Mouse (Mus musculus): ENCODE measurements around the gene 2010109A12Rik.

The 2010109A12Rik gene

DNA sequence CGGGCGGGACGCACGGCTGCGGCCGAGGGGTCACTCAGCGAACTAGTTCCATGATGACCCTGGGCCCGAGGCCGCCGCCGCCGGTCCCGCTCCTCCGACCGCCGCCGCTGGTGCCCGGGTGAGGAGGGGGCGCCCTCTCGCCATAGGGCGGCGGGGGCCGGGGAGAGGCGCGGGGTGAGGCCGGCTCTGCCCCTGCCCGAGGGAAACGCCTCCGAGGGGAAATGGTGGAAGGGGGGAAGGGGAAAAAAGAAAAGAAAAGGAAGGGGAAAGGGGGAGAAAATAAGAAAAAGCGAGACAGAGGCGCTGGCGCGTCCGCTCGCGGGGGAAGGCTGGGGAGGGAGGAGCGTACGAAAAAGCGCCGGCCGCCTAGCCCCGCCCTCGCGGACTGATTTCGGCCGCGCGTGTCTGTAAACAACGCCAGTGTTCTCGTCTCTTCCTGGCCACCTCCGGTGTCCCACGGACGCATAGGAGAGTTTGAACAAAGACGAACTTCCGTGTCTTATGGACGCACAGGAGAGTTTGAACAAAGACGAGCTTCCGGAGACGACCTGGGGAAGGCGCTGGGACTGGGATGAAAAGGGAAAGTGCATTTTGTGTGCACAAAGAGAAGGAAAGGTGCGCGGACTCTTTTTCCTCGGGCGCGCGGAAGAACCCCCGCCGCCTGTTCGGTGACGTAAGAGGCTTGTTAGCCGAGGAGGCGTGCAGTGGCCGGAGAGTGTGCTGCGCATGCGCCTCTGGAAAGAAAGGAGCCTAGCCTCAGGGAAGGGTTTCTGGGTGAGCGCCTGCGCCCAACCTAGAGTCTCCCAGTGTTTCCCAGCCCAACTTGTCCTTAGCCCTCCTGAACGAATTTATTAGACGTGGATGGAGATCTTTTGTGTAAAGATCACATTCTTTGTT is at the start of gene 2010109A12Rik, which contains the start of gene Ccni:
2010109A12Rik (plus strand) TSS at position 410 of the 897 bp plus-strand sequence.
Ccni (minus strand) TSS at position 387 of the 897 bp plus-strand sequence.
- peak; percentile 93 for DNase-seq (ENCODE audit: low read depth, low spot score)

DNA sequence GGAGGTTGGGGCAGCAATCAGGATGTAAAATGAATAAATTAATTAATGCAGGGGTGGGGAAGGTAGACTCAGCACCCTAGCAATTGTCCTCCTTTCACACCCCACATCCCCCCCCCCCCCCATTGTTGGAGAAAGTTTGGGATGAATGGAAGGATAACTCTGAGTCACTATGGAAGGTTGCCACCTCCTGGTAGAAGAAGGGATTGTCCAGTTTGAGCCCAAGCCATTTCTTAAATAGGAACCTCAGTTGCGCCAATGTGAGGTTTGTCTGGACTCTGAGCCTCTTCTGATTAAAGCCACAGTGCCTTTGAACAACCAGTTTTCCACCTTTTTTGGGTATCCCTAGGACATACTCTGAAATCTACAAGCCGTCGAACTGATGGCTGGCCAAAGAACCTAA is 42.8 kb upstream of the 2010109A12Rik start:
- DNase-seq (ENCODE audit: low read depth, low spot score) = peak; percentile 35

DNA sequence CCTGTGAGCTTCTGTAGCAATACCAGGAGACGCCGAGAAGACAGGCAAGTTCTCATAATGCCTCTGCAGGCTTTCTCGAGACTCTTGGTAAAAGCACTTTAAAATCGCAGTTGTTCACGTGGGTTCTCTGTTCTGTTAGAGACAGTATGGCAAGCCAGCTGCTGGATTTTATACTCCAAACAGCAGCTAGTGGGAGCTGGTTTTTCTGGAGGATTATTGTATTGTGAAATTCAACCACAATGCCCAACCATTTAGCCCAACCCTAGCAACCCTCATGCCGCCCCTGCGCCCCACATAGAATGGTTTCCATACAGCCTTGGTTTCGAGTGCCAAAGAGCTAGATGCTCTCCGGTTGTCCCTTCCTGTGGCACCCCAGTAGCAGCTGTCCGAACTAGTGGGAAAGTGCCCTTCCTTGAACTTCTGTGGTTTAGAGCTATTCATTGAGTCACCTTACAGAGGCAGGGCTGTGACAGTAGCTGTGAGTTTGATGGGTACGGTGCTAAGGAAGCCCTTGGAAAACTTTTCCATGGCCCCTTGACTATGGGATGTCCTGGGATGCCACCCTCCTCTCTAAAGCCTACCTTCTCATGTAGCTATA is 38.3 kb upstream of the 2010109A12Rik start:
- no peak for DNase-seq (ENCODE audit: low read depth, low spot score)

DNA sequence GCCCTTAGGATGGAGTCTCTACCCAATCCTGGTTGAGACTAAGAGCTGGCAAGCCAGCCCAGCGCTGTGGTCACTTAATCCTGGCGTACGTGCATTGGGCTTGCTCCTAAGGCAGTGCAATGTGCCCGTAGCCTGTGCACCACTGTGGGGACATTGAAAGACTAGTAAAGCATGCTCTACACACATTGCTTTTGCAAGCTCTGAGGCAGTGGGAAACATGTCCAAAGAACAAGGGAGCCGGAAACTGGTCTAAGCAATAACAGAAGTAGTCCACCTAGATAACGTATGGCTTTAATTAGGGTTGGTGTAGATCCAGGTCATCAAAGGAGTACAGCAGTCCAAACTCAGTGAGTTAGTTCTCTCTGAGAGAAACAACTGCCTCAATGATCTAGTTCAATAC is 37.7 kb upstream of the 2010109A12Rik start:
- no peak for DNase-seq (ENCODE audit: low read depth, low spot score)

DNA sequence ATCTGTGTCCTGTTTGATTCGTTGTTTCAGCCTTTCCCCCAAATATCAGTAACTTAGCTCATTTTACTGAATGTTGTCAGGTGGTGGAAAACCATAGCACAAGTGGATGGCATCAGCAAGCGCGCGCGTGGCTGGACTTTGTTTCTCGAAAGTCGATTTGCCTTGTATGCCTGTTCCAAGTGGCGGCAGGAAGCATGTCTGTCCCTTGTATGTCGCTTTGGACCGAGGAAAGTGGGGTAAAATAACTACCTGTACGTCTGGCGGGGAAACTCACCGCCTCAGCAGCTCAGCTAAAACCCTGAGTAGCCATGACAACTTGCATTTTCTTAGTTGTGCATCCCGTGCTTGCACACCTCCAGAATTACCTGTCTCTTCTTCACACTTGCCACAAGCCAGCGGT is 34.9 kb upstream of the 2010109A12Rik start:
- no peak for DNase-seq (ENCODE audit: low read depth, low spot score)

DNA sequence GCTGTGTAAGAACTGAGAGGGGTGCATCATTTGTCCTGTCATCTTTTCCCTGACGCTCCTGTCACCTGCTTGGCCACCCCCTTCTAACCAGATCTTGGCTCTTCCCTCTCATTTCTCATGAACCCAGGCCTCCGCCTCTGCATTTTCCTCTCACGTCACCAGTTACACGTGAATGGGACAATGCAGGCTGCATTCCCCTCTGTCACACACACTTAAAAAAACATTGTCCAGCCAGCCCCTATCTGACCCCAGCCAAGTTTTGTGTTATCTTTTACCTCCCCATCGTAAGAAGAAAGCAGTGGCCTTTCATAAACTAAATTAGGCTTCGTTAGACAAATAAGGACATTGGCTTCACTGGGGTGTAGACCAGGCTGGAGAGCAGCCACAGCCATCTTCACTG is 33.8 kb upstream of the 2010109A12Rik start:
- DNase-seq (ENCODE audit: low read depth, low spot score) = no peak

DNA sequence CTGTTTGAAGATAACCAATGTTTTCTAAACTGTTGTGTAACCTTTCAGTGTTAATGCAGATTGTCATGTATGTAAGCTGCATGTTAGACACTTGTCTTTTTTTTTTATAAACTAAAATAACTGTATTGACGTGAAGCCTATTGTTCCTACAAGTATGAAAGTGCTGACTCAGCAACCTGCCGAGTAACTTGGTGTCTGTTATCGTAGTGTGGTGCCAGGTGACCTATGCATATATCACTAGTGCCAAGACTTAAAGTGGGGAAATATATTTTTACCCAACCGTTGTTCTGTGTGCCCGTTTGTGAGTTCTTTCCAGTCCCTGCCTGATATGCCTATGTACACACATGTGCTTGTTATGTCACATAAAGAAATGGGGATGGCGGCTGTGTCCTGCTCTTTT is 31.6 kb upstream of the 2010109A12Rik start:
- no peak for DNase-seq (ENCODE audit: low read depth, low spot score)

DNA sequence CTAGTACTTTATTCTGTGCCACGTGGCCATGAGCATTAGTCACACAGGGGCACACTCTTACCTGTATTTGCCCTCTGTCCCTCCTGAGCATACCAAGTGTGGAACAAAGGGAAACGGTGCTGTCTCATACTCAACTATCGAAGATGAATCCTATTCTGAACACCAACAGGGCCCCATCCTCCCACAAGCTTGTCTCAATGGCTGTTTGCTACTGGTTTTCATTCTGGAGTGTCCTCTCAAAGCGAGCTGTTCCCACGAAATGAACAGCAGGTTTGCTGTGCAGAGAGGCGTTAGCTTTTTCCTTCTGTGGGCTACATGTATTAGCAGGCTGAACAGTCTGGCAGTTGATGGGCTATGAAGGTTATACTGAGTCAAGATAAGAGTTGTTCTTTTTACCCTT is 27.7 kb upstream of the 2010109A12Rik start:
- DNase-seq (ENCODE audit: low read depth, low spot score) = no peak

DNA sequence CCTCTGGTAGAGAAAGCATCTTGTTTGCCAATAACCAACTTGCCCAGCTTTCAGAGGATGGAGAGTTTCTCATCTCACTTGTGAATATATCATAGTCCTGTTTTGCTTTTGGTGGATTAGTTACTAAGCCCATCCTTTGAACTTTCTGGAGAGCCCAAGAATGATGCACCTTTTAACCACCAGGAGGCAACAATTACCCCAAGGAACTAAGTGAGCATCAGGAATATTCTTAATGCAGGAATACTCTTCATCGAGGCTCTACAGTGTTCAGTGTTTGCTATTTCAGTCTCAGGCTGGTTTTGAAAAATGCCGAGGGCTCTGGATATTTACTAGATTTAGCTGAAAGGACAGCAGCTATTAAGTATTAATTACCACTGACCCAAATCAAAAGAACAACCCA is 26.1 kb upstream of the 2010109A12Rik start:
- peak; percentile 5 for DNase-seq (ENCODE audit: low read depth, low spot score)

DNA sequence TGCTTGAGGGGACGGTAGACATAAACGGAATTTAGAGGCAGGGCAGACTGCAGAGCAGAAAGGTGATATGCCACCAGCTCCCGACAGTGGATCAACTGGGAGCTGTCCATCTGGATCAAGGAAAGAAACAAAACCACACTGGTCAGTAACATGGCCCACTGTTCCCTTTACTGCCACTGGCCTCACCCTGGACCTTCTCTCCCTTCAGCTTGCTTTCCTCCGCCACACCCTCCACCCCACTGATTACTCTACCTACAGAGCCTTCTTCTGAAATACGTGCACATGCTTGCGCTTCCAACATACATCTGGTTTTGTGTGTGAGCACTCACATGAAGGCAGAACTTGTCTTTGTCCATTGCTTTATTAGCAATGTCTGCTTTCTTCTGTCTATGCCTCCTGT is 23.0 kb upstream of the 2010109A12Rik start:
- DNase-seq (ENCODE audit: low read depth, low spot score) = no peak

DNA sequence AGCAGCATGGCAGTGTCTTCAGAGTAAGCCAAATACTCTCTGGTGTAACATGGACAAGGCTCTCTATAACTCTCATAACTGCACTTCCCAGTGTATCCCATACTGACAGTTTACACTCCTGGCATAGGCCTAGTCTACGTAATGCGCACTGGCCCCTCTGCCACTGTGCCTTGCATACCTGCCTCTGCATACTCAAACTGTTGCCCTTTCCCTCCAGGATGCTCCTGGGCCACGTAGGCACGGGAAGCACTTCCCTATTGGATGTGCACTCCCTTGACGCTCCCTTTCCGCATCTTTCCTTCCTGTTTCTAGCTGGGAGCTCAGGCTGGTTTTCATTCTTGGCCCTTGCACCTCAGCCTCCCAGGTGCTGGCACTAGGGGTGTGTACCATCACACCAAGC is 21.8 kb upstream of the 2010109A12Rik start:
- no peak for DNase-seq (ENCODE audit: low read depth, low spot score)

DNA sequence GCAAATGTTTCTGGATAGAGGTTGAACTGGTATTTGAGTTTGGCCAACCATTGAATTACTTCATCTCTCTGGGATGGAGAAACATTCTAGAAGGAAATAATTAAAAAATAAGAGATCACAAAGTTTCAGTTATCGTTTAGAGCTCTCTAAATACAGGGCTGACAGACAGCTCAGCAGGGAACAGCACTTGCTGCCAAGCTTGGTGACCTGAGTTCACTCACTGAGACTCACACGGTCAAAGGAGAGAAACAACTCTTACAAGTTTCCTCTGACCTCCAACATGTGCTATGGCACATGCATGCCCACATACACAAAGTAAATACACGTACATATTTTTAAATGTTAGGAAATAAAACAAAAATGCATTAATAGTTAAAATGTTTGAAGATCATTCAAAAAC is 16.7 kb upstream of the 2010109A12Rik start:
- DNase-seq (ENCODE audit: low read depth, low spot score) = no peak

DNA sequence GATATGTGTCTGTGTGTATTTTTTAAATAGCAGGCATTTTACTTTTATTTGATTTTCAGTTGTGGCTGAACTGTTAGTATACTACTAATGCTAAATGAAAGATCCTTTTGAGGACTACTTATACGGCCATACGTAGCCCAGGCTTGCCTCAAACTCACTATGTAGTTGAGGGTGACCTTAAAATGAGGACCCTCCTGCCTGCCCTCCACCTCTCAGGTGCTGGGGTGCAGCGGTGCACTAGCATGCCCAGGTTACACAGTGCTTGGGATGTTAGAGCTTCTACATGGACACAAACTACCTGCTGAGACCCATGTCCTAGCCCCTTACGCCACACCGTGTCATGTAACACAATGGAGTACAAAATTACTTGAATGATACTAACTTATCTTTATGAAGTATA is 15.9 kb upstream of the 2010109A12Rik start:
- DNase-seq (ENCODE audit: low read depth, low spot score) = no peak

DNA sequence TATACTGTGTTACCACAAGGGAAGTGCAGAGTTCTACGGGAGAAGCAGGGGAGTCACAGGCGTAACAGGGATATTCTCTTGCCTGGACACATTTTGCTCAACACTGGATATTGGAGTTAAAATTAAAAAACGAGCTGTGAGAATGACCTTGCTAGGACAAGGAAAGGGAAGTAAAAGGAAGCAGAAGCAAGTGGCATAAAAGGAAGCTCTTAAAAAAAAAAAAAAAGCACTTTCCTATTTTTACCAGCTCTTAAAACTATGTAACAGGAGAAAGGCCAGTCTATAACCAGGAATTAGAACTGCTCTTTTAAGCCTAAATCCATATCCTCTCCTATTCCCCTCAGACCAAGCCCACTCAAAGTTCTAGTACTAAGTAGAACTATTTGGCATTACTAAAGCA is 8.1 kb upstream of the 2010109A12Rik start:
- no peak for DNase-seq (ENCODE audit: low read depth, low spot score)

DNA sequence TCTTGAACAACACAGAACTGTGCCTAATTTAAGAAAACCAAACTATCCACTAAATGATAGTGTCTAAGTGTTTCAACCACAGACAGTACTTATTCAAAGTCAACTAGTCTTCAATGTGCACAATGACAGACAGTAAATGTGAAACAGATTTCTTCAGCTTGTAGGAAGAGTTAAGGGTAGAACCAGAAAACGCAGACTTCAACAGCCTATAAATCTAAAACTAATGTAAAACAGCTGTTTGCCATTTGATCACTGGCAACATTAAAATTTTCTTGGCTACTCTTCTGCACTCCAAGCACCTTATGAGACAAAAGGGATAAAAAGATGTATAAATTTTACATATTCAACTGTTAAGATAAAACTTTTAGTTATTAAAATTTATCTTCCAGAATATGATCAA is 5.1 kb upstream of the 2010109A12Rik start:
- no peak for DNase-seq (ENCODE audit: low read depth, low spot score)

DNA sequence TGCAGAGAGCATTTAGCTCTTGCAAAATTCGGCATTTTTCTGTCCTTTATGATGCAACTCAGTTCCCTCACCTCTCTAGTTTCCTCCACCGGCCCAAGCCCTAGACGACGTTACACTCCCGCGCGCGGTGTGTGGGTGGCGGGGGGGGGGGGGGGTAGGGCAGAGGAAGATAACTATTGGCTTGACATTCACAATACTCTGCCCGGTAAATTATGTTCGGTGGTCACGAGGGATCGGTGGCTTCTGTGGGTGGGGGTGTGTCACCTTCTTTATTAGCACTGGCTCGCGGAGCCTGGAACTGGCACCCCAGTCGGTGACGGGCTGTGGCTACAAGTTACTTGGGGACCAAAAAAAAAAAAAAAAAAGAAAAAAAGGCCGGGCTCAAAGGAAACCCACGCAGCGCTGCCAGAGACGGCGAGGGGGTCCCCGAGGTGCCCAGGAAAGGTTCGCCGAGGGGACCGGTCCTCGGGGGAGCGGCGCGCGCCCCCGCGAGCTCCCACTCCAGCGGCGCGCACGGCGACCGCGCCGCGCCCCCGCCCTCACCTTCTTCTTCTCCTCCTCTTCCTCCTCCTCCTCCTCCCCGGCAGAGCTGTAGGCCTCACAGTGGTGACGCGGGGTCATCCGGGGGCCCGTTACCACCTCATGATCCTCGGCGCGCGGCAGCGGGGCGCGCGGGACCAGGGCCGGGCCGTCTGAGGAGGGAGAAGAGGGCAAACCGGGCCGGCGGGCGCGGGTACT is 778 bp upstream of the 2010109A12Rik start:
- DNase-seq (ENCODE audit: low read depth, low spot score) = peak; percentile 14

DNA sequence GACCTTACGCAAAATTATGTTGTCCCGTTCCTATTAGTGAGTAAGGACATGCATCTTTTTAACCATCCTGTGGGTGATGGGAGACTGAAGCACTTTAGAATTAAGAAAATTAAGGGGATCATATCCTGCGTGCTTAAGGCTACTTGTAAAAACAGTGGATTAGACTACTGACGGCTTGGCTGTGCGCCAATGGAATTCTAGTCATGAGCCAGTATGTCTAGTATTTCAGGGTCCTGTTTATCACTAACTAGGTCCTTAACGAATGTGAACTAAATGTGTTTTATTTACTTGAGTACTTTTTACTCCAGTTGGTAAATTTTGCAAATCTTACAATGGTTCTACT is 659 bp downstream of the 2010109A12Rik start:
- no peak for DNase-seq (ENCODE audit: low read depth, low spot score)

DNA sequence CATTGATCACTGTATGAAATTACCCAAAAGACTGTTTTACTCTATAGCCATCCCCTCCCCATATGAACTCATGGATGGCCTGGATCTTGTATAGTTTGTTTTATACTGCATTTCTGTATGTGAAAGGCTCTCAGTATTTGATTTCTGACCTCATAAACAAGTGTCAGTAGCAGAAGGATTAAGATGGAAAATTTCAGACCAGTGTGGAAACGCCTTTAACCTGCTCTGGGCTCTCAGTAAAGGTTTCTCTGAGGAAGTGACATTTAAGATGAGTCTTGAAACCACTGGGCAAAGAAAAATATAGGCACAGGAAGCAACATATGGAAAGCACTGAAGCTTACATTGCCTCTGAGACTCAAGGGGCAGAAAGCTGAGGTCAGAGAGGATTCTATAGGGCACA is 1.2 kb downstream of the 2010109A12Rik start:
- DNase-seq (ENCODE audit: low read depth, low spot score) = no peak

DNA sequence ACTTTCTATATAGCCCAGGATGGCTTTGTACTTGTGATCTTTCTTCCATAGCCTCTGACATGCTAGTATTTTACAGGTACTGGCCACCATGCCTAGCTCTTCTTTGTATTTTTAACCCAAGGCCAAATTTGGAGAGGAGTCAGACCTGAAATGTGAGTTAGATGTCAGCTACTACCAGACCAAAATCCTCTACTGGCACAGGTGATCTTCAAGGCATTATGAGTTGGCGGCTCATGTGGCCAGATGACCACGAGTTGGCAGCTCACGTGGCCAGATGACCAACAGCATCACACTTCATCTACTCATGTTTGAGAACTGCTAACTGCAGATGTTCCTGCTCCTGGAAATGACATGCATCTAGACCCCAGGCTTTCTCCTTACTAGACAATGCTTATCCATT is 12.1 kb downstream of the 2010109A12Rik start:
- DNase-seq (ENCODE audit: low read depth, low spot score) = no peak

DNA sequence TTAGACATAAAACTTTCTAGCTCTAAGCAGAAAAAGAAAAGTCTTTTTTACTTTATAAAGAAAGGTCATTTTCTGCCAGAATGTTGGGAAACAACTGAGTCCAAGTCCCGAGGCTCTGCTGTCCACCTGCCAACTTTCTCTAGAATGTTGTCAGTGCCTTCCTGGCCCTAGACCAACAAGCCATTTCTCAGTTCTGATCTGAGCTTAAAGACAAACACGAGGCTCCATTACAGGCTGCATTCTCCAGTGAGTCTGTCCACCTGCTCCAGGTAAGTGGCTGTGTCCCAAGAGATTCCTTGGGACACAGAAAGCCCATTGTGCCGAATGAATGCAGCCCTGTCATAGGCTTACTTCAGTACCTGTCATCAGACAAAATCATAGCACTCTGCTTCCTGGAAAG is 15.3 kb downstream of the 2010109A12Rik start:
- no peak for DNase-seq (ENCODE audit: low read depth, low spot score)

DNA sequence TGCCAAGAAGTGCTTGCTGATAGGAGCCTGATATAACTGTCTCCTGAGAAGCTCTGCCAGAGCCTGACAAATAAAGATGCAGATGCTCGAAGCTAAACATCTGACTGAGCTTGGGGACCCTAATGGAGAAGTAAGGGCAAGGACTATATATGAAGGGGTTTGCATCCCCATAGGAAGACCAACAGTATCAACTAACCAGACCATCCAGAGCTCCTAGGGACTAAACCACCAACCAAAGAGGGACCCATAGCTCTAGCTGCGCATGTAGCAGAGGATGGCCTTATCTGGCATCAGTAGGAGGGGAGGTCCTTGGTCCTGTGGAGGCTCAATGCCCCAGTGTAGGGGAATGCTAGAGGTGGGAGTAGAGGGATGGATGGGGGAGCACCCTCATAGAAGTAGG is 18.2 kb downstream of the 2010109A12Rik start:
- DNase-seq (ENCODE audit: low read depth, low spot score) = no peak

DNA sequence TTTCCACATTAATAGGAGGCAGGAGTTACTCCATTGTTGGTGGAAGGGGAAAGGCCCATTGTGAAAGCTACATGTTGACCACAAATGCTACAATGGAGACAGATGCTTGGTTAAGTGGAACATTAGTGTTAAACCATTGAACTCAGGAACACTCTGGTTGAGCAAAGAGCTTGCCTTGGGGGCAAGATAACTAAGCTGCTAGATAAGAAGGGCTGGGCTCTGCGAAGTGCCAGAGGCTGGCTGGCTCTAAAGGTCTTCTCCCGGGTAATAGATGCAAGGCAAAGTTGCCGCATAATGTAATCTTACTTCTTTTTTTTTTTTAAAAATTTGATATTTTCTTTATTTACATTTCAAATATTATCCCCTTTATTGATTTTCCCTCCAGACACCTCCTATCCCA is 20.8 kb downstream of the 2010109A12Rik start:
- DNase-seq (ENCODE audit: low read depth, low spot score) = no peak

DNA sequence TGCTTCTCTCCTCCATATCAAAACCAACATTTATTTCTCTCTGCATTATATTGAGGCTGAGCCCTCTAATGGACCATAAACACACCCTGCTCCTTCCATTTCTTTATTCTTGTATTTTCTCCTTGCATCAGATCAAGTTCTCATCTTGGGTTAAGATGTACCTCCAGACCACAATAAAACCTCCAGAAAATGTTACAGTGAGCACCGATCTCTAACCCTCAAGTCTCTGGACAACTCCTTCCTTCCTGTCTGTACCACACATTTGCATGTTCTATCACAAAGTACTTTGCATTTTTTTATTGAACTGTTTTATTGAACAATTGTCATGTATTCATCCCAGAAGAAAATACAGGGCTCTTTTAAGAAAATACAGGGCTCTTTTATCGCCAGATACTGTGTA is 23.2 kb downstream of the 2010109A12Rik start:
- no peak for DNase-seq (ENCODE audit: low read depth, low spot score)

Data from retina, postnatal 7 days (tissue).